Mouse (Mus musculus) urinary bladder, postnatal 14 days (tissue): ENCODE data around the gene Terb1.

Experiments
- DNase-seq: peaks from one replicate; pipeline ENCODE4 v3.0.0; 2021; ENCODE audit warnings: low spot score

The Terb1 gene

DNA sequence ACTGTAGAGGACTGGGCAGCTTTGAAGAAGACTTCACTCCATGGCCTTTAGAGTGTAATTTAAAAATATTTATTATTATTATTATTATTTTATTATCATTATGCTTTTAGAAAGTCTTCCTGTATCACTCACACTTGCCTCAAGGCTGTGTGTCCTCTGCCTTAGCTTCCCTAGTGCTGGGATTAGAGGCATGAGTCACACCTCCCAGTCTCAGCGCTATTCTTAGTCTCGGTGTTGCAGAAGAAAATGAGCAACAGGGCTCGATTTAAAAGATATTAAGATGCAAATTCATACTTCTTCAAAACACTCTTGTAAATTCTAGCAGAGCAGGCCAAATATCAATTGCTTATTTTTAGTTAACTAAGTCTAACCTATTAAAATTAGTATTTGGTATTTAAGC lies 60.9 kb downstream of the Terb1 start:
- DNase-seq, result no peak

DNA sequence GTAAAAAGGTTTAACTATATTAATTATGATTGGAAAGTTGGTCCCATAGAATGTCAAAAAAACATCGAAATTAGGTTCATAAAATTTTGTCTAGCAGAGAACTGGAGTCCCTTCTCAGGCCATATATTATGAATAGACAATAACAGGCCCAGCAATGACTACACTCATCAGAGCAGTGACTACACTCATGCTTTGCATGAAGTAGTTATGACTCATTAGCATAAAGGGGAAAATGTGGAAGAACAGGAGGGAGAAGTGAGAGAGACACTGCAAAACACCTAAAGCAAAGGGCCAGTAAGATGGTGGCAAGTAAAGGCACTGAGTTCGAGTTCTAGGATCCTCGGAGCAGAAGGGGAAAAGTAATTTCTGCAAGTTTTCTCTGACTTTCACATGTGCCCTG lies 63.7 kb downstream of the Terb1 start:
- no peak for DNase-seq

DNA sequence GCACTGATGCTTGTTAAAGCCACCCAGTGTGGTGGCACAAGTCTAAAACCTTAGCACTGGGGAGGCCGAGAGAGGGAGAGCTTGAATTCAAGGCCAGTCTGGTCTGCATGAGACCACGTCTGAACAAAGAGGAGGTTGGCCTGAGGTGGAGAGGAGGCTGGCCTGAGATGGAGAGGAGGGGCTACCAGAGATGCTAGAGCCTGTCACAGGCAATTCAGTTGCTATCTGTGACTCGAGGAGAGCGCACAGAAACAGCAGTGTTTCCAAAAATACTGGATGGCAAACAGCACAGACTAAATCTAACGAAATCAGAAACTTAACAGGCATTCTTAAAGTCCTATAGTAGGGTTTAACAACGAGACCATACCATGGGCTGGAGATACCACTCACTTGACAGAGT lies 64.5 kb downstream of the Terb1 start:
- no peak for DNase-seq

DNA sequence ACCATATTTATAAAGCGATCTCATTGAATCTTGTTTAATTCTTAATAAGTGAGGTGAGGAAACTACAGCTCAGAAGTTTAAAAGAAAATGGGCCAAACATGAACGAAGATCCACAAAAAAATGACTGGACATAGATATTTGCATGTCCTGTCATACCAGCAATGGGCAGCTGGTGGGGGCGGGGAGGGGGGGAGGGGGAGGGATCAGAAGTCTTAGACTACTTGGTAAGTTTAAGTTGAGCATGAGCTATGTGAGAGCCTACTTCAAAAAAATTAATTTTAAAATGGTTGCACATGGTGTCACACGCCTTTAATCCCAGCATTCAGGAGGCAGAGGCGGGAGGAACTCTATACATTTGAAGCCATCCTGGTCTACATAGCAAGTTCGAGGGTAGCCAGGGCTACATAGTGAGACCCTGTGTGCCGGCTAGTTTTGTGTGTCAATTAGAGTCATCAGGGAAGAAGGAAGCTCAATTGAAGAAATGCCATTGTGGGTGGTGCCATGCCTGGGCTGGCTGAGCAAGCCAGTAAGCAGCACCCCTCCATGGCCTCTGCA lies 66.5 kb downstream of the Terb1 start:
- no peak for DNase-seq

DNA sequence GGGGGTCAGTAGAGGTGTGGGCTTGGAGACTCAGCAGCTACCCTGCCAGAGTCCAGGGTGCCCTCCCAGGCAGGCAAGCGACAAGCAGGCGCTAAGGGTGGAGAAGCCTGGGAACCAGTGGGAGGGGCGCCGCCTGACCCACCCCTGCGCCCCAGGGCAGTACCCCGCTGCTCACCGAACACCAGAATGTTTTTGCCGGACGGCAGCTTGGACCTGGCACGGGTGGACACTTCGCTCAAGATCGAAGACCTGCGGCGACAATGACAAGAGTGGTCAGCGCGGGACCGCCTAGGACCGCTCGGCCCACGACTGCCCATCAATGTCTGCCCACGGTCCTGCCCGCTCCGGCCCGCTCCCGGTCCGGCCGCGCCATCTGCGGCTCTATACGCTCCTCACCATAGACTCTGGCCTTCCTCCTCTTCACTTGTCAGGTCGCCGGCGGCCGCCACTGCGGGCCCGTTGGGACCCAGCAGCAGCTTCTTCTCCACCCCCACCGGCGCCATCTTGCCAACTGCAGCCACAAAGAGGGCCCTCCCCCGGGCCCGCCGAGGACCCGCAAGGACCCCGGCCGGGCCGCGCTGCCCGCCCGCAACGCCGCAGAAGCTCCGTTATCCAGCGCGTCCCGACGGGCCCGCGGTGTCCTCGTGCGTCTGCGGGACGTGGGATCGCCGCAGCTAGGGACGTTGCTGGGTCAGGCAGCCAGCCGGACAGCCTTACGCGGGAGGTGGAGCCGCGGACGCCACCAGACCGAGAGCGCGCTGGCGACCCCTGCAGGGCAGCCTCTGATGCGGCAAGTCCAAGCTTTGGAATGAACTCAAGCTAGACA lies 67.2 kb downstream of the Terb1 start, which contains the start of gene Dync1li2:
Gene Dync1li2 (minus strand): TSS at position 749 of the 826 bp plus-strand sequence.
- DNase-seq, result peak; percentile 93

DNA sequence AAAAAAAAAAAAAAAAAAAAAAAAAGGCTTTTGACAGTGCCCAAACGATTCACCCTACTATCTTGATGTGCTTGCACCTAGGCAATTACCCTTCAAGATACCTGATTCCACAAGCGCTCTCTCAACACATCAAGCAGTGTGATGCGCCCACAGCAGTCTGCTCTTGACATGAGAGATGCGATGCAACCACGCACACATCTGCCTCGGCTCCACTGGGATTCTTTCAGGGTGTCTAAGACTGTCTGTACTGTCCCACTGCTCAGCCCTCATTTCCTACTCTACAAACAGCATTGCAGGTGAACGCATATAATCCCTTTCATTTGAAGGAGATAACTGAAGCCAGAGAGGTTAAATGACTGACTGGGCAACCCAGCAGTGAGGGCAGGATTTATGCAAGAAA lies 68.1 kb downstream of the Terb1 start:
- DNase-seq, result no peak

DNA sequence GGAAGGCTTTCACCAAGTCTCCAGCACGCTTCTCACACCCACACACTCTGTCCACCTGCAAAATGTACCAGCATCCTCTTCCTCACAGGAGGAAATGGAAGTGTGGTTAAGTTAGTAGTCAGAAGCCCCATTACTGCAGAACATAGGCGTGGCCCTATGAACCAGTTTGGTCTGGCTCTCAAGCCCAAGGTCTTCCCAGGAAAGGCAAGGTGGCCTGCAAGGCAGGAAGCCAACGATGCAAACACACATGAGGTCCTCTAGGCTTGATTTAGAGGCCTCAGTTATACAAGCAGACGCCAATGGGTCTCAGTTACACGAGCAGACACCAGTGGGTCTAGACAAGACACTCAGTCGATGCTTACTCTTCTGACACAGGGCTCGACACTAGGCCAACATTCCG lies 70.2 kb downstream of the Terb1 start:
- no peak for DNase-seq

DNA sequence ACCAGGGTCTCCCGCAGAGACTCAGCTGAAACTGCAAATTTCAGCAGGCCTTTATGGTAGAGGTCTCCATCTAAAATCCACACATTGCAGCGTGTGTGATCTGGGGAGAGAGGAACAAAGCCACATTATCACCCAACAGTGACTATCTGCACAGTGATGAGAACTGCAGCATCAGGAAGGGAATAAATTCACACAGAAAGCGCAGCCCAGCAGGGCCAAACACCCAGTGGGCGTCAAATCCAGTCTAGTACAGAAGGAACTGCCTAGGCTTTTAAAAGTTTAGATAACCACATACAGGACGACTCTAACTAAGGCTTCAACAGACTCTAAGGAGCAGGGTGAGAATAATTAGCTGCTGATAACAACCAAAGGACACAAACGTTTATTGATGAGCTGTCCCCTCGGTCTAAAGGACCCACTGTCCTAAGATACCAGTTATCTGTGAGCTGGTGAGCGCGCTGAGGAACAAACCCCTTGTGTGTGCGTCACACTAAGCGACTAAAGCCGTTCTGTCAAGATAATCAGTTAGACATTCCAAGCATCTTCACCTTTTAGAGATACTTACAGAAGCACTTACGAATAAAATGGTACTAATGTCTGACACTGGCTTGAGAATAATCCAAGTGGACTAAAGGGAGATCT lies 72.1 kb downstream of the Terb1 start:
- no peak for DNase-seq

DNA sequence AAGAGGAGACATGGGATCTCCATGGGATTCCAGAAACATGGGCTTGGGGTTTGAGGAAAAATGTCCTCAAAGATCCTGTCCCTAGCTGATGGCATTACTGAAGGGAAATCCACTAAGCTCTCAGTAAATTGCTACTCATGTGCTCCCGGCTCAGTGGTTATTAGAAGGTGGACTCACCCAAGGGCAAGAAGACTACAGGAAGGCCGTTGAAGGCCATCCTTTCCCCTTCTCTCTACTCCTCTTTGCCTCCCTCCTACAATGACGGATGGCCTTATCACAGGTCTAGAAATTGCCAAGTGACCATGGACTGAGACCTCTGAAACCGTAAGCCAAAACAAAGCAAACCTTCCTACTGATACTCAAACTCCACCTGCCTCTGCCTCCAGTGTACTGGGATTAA lies 73.1 kb downstream of the Terb1 start:
- no peak for DNase-seq

DNA sequence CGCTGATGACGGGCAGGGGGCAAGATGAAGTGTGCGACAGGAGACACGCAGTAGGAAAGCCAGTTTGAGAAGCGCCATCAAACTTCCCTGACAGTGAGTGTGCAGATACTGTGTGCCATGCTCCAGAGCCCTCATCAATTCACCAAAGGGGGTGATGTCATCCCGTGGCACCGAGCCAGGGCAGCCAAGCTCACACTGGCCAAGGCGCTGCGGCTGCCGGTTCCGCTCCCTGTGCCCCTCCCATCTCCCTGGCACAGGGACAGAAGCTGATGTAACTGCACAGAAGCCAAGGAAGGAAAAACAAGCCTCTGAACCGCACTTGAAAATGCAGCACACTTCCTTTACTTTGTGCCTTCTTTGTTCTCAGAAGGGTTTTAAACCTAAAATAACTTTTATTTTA lies 73.7 kb downstream of the Terb1 start:
- DNase-seq, result peak; percentile 98

DNA sequence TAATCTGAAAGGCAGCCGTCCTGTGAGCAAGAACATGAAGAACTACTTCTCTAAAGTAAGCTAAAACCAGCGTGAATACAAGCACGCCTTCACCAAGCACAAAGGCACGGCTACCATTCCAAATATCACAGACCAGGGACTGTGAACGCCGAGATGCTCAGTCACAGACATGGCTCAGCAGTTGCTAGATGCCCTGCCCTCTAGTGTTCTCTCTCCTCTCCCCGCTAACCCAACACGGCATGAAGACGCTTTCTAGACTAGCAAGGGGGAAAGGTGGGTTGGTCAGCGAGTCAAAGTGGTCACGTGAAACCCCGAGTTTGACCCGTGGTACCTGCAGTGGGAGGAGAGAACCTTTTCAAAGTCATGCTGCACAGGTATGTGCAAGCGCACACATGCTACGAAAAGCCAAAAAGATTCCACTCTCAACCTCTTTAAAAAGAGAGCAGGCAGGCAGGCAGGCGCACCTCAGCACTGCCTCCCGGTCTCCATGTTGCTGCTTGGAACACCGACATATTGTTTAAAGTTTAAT lies 74.8 kb downstream of the Terb1 start:
- no peak for DNase-seq

DNA sequence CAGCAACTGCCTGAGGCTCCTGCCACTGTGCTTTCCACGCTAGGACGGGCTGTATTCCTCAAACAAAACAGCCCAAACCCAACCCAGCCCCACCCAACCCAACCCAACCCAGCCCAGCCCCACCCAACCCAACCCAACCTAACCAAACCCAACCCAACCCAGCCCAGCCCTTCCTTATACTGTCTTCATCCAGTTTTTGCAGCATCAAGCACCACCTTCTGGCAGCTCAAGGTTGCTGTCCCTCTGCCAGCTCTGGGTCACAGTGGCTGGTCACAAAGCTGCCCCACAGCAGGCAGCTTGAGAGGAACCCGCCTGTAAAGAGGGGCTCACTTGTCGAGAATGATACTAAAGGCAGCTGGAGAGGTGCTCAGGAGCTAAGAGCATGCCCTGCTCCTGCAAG lies 75.4 kb downstream of the Terb1 start:
- DNase-seq, result no peak

DNA sequence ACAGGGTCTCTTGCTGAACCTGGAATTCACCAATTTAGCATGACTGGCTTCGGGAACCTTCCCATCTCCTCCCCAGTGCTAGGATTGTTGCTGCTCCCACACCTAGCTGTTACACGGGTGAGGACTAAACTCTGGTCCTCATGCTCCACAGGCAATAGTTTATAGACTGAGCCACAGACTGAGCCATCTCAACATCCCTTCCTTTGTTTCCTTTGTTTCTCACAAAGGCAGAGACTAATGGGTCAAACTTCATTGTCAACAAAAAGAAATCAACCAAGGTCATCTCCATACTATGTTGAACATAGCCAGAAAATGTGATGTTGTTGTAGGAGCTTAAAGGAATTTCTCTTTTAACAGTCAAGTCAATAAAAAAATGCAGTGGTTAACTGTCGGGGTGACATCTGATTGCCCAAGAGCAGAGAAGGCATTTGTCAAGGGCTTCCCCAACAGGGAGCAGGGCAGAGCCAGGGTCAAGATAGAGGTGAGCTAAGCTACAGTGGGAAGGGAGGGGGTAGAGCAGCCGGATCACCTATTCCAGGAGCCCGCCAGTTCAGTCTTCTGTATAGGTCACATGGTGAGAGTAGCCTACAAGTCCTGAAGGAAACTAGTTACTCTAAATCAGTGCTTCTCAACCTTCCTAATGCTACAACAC lies 76.4 kb downstream of the Terb1 start:
- no peak for DNase-seq

DNA sequence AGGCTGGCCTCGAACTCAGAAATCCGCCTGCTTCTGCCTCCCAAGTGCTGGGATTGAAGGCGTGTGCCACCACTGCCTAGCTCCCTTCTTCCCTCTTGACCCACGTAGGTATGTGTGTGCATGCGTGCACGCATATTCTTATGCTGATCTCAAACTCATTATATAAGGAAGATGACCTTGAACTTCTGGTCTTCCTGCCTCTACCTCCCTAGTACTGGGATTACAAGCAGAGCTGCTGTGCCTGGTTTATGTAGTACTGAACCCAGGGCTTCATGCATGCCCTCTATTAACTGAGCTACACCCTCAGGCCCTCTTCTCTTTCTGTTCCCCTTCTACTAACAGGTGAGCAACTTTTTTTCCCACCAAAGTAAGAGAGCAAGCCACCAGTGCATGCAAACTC lies 77.1 kb downstream of the Terb1 start:
- no peak for DNase-seq

DNA sequence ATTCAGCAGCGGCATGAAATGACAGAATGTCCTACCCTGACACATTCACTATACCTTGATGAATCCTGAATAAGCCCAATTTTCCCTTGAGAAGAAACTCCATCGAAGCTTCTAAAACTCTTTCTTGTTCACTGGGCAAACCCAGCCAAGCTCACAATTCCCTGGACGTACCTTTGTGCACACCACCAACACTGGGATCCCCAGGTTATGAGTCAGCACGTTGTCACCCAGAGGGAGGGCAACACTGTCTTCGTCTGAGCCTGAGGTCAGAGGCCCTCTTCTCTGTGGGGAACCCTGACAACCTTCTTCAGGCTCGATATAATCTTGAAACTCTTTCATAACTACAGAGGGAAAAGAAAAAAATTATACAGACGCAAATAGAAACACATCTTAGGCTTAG lies 79.5 kb downstream of the Terb1 start:
- DNase-seq, result no peak

DNA sequence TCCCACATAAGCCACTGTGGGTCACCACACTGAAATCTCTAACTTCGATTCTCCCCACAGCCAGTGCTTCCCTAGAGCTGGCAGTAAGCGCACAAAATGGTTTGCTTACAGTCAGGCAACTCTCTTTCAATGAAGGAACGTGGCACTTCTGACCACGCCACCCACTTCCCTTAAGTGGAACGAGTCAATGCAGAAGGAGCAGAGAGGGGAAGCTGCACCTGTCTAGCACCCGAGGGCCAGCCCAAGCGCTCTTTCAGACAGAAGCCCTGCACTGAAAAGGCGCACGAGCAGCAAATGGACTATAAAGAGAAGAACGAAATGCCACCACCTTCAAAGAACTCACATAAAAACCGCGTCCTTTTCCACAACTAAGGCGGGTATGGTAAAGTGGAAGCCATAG lies 82.0 kb downstream of the Terb1 start:
- no peak for DNase-seq

DNA sequence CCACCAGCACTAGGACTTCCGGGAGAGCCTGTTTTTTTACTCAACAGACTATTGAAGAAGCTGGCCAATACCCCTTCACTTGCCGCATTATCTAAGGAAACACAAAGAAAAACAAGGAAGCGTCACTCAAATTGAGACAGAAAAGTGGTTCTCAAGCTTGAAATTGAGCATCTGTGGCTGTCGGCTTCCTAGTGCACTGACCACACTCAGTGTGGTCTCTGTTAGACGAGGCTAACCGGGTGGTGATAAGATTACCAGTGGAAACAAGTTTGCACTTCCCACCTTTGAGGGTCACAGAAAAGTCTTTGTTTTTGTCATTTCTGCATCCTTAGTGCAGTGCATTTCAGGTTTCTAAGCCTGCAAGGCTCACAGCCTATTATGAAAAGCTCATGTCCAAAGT lies 87.4 kb downstream of the Terb1 start:
- DNase-seq, result no peak

DNA sequence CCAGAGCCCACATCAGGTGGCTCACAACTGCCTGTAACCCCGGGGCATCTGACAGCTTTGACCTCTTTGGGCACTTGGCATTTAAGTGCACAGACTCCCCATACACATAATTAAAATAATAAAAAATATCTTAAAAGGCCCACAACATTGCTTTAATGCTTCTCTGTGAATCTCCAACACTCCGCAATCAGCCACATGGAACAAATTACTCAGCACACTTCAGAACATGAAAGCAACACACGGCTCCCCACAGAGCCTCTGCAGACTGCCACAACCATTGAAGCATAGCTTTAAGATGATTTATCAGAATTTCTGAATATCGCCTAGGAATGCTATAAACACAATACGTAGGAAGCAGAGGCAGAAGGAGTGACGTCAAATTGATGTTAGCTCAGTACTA lies 93.7 kb downstream of the Terb1 start:
- DNase-seq, result no peak

DNA sequence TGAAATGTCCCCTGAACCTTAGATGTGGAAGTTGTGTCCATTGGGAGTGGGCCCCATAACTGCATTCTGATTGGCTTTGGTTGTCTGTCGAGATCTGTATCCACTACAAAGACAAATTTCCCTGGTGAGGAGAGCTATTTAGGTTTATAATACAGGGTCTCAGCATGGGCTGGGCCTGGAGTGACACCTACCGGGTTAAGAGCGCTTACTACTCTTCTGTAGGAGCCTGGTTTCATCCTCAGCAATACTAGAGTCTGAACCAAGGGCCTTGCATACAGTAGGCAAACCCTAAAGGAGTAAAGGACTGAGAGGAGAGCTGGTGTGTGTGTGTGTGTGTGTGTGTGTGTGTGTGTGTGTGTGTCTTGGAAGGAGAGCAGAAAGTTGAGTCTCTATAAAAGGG lies 95.5 kb downstream of the Terb1 start:
- DNase-seq, result no peak

DNA sequence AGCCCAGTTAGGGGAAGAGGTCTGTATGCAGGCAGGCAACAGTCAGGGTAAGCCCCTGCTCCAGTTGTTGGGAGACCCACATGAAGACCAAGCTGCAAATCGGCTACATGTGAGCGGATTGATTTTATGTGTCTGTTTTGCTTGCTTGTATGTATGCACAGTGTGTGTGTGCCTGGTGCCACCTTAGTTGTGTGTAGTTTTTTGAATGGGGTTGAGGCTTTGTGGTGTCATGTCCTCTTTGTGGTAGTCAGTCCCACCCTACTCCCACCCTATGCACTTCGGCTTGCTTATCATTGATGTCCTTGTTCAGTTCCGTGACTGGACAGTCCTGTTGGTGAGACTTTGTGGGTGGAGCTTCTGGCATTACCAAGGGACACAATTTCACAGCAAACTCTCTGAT lies 95.9 kb downstream of the Terb1 start:
- no peak for DNase-seq

DNA sequence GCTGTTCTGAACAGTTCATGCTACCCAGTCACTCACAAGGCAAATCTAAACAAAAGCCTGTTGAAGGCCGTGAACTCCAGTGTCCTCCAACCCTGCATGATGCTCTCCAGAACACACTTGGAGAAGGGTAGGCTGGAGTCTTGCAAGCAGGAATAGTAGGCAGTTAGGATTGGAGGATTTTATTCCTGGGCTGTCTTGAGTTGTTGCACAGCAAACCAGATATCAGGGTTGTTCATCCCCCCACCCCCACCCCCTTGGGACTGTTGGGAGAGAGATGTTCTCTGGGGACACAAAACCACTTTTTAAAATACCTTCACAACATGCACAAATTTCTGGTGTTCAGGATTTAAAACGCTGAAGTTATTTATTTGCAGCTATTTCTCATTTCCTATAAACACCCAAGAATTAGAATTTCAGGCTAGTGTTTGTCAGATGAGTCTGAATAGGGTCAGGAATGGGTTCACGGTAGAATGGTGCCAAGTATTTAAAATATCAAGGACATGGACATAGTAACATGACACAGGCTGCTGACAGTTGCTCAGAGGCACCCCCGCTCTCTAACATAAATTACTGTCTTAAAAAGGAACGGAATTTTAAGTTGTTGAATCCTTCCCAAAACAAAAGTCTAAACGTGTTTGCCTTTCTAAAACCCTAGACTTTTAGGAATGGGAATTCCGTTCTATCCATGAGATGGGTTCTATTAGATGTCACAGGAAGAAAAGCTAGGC lies 96.7 kb downstream of the Terb1 start:
- no peak for DNase-seq

DNA sequence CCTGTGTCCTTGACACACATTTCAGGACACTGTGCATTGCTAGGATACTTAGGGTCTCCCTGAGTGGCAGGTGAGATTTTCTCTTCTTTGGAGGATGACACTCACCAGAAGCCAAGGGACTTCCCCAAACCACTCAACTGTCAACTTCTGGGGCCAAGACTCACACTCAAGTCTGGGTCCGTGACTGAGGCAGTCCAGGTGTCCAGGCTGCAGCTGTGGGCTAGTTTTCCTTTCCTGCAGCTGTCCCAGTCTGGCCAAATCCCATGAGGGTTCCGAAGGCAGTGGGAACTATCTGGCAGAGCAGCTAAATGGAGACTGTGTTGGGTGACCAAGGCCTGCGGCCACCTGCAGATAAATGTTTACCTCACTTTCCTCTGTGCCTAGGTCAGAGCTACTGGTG lies 97.7 kb downstream of the Terb1 start:
- no peak for DNase-seq
